Mouse (Mus musculus): ENCODE data around the gene Elavl1.

The Elavl1 gene

DNA sequence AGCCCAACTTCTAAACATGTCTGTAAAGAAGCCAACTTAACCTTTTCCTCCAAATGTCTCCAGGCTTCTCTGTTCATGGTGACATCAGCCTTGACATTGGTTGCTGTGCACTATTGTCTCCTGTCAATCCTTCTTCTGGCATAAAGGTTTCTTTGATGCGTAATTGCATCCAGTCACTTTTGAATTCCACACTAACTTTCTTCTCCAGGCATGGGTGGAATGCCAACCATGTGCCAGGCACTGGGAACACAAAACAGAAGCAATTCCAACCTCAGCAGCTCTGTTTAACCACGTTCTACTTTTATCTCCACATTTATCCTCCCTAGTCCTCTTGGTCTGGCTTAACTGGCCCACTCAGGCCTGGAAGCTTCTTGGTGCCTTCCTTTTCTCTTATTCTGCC is 4.2 kb downstream of the Elavl1 start:
- no peak for DNase-seq (ENCODE audit: low spot score in 2 of 2)

DNA sequence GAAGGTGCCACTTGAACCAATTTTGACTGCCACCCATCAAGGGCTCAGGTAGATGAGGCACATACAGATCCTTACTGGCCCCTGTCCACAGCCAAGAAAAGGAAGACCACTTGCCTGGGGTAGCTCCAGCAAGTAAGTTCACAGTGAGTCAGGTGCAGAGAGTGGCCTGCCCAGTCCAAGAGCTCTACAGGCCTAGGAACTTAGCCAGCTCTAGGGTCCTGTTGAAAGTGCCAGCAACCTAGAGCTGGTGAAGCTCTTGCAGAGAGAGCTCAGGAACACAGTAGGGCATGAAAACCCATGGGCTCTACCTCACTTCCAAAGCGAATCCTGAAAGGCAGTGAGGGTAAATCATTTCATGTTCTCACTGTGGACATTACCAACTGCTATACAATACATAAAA is 4.8 kb downstream of the Elavl1 start:
- no peak for DNase-seq (ENCODE audit: low spot score in 2 of 2)

DNA sequence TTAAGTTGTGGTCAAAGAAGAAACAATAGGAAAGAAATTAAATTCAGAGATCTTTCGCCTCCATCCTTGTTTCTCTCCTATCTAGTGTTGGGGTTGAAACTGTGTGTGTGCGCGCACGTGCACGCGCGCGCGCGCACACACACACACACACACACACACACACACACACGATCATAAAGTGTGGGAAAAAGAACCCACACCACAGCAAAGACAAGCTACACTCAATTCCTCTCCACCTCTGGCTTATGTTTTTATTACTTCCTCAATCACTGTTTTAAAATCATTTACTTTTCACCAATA is 5.7 kb downstream of the Elavl1 start:
- no peak for DNase-seq (ENCODE audit: low spot score in 2 of 2)

DNA sequence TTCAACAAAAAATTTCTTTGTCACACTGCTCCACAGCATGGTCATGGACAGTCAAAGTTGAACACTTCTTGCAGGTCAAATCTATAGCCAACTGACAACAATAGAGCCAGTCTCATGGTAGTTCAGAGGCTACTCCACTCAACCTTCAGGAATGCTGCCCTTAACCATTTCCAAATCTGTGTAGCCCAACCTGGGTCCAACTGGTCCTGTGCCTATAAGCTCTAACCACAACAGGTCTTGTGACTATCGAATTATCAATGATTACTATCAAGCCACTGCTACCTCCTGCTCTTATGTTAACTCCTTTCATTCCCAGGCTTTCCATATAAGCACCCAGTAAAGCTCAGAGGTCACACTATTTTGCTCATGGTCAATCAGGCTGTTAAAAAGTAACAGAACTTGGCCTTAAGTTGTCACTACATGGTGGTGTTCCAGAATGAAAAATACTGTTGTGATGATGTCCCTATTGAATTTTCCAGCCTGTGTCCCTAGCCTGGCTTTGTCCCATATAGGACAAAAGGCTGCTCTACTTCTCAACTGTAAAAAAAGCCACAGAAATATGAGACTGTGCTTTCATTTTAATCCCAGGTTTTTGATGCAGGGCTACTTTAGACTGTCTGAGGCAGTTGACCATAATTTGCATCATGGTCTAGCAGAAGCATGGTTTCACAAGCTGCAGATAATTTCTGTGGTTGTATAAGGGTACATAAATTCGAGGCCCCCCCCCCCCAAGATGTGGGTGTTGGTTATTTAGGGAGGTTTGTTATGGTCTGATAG is 6.2 kb downstream of the Elavl1 start:
- DNase-seq (ENCODE audit: low spot score in 2 of 2), result no peak

DNA sequence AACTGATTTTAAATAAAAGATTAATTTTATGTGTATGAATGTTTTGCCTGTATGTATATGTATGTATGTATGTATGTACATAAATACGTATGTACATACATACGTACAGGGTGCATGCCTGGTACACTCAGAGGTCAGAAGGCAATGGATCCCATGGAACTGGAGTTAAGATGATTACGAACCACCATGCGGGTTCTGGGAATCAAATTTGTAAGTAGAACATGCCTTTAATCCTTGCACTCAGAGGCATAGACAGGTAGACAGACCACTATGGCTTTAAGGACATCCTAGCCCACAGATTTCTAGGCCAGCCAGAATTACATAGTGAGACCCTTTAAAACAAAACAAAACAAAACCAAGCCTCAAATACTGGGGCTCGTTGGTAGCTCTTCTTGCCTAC is 7.1 kb downstream of the Elavl1 start:
- DNase-seq (ENCODE audit: low spot score in 2 of 2), result no peak

DNA sequence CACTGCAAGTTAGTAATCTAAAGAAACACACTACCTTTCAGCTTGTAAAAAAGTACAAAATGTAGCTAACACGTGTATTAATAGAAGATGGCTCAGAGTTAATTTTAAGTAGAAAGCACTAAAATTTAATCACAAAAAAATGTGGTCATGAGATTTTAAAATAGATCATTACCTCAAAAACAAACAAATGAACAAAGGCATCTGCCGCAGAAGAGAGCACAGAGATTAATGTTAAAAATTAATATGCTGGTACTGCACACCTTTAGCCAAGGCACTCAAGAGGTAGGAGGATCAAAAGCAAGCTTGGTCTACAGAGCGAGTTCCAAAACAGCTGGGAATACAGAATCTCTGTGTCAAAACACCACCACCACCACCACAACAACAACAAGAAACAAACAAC is 10.4 kb downstream of the Elavl1 start:
- DNase-seq (ENCODE audit: low spot score in 2 of 2), result no peak

DNA sequence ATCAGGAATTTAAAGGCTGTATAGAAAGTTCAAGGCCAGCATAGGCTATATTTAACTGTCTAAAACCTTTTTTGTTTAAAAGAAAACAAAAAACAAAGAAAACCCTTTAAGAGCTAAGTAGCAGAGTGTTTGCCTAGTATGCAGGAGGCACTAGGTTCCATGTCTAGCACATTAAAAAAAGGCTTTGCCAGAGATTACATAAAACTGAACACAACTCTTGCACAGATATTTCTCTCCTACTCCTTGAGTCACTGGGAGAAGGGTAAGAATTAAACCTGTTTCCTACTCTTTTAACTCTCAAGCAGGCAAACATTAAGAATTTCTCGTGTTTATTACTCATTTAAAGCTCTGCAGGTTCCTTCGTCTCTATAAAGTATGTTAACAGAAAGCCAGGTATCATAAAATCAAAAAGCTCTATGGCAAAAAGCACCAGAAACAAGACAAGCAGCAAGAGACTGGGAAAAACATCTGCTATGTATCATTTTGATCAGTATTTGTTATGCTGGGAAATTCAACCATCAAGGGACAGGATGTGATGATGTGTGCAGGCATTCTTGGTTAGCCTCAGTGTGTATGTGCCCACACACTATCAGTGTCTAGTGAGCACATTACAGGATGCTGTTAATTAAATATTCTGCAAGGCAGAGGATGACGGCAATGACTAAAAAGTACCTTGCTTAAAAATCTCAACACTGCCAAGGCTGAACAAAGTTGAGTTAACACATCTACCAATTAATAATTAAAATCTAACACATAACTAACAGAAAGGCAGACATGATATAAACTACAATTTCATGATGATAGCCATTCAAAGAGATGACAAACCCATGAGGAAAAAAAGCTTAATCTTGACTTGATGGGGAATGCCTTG is 11.7 kb downstream of the Elavl1 start:
- DNase-seq (ENCODE audit: low spot score in 2 of 2), result no peak

DNA sequence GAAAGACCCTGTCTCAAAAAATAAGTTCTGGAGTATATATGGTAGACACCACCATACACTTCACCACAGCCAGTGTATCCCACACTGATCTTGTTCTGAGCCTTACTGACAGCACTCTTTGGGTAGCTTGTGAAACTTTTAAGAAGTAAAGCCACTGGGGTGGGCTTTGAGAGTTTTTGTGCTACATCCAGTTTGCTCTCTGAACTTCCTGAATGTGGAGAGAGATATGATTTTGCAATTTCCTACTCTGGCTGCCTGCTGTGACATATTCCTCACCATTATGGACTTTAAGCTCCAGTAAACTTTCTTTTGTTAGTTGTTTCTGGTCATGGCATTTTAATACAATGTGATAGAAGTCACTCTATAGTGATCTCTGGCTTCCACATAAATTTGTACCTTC is 13.1 kb downstream of the Elavl1 start:
- DNase-seq (ENCODE audit: low spot score in 2 of 2), result no peak

DNA sequence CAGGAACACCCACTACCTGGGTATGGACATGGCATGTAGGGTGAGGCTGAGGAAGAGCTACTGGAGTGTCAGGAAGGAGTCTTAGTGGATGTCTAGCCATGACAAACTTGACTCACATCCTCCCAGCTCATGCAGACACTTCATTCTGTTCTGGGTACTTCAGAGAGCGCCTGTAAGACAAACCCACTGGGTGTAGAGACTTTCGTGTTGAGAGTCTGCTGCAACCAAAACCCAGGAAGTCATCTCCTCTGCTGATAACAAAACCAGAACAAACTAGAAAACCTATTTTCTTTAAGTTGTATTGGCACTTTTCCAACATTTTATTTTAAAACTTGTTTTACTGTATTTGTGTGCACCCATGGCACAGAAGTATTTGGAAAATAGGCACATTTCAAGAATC is 19.4 kb downstream of the Elavl1 start:
- no peak for DNase-seq (ENCODE audit: low spot score in 2 of 2)

DNA sequence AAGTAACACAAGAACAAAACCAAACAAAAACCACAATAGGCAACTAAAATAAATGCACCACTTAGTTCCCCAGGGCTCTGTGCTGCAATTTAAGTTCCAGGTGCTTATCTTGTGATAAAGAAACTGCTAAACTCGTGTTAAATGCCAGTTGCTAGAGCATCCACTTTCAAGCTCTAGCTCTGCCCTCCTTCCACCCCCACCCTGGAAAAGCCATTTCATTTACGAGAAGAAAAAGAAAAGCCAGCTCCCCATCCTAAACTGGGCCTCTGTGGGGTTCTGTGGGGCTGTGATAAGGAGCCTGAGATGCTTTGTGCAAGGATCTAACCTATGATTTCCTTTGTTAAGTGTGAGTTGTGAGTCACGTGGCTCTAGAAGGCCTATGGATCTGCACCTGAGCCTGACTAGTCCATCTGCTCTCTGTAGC is 21.1 kb downstream of the Elavl1 start:
- no peak for DNase-seq (ENCODE audit: low spot score in 2 of 2)

DNA sequence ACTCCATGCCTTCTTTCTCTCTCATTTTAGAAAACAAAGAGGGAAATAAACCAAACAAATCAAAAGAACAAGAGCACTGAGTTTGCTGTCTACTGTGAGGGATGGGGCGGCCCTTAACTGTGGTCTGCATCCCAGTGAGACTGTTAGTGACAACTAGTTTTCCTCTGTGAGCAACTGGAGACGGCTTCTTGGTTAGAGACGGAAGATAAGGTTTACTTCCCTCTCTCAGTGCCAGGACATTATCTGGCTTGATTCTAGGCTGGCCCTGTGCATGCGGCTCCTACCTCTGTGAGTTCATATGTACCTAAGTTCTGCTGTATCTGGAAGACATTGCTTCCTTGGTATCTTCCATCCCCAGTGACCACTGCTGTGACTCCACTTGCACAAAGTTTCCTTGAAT is 27.4 kb downstream of the Elavl1 start:
- no peak for DNase-seq (ENCODE audit: low spot score in 2 of 2)

DNA sequence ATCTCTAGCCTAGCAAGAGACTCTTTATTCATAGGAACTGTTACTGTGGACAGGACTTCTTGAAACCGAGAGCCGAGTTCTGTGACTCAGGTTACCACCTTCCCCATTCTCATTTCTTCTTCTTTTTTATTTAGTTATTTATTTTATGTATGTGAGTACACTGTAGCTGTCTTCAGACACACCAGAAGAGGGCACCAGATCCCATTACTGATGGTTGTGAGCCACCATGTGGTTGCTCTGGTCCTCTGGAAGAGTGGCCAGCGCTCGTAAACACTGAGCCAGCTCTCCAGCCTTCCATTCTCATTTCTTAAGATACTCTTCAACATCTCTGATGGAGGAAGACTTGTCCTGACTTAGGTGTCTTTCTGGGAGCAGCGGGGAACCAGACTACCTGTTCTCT is 32.5 kb downstream of the Elavl1 start:
- DNase-seq (ENCODE audit: low spot score in 2 of 2), result no peak

DNA sequence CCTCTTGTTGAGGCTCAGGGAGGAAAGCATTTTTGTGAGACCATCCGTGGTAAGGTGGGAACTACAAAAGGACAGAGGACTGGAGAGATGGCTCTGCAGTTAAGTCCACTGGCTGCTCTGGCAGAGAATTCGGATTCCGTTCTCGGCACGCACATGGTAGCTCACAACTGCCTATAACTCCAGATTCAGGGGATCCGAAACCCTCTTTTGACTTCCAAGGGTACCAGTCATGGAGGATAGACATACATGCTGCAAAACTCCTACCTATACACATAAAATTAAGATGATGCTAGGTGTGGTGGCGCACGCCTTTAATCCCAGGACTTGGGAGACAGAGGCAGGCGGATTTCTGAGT is 49.1 kb downstream of the Elavl1 start:
- no peak for DNase-seq (ENCODE audit: low spot score in 2 of 2)

DNA sequence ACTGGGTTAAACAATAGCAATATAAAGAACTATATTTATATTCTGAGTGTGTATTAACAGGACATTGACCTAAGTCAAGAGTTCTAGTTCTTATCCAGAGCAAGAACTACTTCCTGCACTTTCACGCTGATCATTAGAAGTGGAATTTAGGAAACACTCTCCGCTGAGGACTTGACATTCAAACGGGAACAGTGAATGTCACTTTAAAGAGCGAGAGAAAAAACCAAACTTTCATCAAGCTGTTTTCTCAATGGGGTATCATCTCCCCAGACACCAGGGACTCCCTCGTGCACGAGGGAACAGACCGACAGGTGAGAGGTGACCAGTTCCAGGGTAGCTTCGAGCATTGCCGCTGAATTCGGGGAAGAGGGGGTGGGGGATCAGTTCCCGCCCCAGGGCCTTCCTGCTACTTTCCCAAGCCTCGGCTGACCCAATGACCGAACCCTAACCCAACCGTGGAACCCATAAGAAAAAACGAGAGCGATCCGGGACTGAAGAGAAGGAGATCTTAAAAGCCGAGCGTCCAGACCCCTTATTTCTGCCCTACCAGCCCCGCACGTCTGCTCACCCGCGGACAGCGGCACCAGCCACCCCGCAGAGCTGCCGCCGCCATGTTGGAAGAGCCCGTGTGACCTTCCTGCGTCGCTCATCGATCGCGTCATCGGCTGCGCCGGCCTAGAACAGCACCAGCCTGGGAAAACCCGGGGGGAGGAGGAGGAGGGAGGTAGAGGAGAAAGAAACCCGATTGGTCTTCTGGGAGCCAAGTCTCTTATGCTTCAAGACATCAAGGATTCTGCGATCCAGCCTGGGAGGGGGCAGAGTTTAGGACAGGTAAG is 49.7 kb downstream of the Elavl1 start, which contains the start of gene Timm44:
Timm44 (minus strand) TSS at position 639 of the 836 bp plus-strand sequence.
- peak; percentile 89 to 97 for DNase-seq (ENCODE audit: low spot score in 2 of 2)

DNA sequence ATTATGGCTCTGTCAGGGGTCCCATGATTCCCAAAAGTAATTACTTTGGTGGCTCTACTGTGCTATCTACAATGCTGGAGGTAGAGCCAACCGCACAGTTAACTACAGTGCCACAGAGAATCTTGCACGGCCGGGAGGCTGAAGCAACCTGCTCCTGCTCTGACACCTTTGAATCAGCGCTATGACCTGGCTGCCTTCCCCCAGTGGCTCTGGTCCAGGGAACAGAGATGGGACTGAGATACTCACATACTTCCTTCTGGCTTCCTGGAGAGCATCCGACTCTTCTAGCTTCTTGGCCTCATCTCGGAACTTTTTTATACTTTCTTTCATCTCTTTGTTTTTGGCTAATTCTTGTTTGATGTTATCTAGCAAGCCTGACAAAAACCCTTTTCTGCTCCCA is 55.6 kb downstream of the Elavl1 start:
- DNase-seq (ENCODE audit: low spot score in 2 of 2), result no peak

DNA sequence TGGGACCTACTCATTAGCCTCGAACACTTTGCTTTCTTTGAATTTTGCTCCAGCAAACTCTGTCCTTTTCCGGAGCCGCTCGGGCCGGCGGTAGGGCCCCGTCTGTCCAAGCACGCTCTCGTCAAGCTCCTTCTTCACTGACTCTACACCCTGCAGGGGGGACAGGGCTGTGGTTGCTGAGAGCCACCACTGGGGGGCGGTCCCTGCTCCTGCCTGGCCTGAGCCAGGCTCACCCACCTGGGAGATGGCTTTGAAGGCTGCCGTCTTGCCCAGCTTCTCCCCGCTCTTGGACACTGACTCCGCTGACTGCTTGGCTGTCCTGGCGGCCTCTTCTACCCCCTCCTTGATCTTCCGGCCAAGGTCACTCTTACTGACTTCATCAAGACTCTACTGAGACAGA is 57.6 kb downstream of the Elavl1 start:
- no peak for DNase-seq (ENCODE audit: low spot score in 2 of 2)

DNA sequence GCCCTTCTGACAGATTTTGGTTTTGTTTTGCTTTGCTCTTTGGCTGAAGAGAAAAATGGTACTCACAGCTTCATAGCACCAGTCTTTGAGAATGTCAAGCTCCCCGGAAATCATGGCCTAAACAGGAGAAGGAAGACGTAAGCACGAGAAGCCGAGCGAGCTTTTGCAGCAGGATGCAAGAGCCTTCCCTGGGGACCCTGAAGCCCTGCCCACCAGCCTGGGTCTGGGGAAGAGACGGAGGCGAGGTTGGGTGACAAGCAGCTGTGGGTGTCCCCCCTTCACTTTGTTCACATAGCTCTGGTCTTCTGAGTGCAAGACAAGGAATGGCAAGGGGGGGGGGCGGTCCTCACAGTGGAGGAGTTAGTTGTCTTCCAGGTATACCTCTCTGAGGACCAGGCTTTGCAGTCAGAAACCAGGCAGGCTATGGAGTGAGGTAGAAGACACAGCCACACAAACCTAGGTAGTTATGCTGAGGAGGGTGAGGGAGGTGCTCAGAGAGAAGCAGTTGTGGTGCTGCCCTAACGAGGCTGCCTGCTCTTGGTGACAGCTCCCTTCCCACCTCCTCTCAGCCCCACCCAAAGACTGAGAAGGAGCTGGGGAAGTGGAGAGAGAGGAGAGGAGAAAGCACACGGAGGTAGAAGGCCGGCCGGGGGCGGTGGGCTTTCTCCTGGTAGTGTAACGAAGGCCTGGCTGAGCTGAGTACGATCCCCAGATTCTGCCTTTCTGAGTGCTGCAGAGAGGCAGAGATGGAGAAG is 59.9 kb downstream of the Elavl1 start:
- no peak for DNase-seq (ENCODE audit: low spot score in 2 of 2)

DNA sequence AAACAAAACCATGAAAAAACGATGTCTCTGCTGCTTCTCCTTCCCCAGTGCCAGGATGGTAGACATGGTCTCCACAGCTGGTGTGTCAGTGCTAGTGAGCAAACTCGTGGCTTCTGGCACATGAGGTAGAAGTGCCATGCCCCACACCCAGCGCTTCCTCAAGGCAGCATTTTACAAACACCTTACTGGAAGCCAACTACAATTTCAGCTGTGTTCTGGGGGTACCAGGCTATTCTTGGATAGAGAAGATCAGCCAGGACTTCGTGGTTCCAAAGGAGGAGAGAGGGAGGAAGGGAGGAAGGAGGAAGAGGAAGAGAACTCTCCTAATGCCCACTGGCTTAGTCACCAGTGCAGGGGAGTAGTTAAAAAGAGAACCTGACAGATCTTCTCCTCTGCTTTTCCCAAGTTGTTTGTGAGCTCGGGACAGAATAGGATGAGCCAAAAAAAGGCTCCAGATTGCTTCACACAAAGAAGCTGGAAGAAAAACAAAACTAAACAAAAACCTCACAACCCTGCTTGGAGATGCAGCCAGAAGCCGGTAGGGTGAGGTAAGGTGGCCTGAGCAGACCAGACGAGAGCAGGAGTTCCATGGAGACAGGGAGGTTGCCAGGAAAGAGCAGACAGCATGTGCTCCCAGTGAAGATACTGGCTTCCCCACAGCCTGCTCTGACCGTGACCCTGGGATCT is 62.0 kb downstream of the Elavl1 start:
- DNase-seq (ENCODE audit: low spot score in 2 of 2), result no peak

DNA sequence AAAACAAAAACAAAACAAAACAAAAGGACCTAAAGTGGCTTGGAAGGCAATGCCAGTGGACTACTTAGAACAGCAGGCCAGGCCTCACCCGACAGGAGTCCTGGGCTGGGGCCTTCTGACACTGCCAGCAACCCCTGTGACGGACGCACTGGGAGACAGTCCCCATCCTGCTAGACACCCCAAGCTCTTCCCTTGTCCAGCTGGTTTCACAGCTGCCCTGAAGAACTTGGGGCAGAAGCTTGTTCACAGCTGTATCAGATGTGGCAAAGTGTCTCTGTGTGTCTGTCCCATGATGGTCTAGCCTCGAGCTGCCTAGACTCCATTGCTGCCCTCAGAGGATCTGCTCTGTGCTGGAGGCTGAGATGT is 65.4 kb downstream of the Elavl1 start:
- no peak for DNase-seq (ENCODE audit: low spot score in 2 of 2)

DNA sequence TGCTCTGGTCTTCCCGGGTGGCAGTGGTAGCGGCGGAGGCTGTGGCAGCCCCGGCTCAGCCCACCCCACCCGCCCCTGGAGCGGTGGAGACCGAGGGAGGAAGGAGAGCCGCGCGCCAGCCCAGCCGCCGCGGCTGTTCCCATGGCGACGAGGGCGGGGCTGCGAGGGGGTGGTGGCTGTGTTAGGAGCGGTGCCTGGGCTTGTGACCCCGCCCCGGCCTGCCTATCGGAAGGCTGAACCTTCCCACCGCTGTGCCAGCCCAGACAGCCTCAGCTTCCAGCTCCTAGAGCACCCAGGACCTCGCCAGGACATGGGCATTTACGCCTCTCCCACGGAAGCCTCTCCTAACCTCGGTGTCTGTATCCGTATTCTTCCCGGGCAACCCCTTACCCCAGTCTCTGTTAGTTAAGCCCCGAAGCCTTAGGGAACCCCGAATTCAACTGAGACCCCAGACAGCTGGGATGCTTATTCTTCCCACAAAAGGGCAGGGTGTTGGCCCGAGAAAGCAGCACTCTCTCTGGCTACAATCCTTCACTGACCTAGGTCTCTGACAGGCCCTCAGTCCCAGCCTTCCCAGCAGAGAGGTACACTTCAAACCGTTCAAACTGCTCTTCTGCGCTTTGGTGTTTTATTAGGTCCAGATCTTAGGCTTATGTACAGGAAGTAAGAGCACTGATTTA is 65.9 kb downstream of the Elavl1 start, which contains the start of gene Ctxn1:
Ctxn1 (minus strand) TSS at position 150 of the 680 bp plus-strand sequence.
- DNase-seq (ENCODE audit: low spot score in 2 of 2), result peak; percentile 91 to 98

DNA sequence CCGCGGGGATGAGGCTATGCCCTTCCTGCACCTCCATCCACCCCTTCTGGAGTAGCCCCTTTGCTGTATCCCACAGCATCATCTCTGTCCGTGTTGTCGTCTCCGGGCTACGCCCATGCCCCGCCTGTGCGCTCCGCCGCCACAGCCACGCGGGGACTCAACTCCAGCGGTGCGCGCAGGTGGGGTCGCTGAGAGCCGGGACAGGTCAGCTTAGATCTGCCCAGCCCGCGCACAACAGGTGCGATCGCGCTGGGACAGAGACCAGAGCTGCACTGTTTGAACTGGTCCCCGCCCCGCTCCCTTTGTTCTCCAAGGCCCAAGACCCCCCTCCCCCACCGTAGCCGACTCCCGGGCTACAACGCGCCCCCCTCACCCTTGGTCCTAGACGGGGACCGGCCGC is 66.5 kb downstream of the Elavl1 start:
- no peak for DNase-seq (ENCODE audit: low spot score in 2 of 2)
